In the genomic region with DNA sequence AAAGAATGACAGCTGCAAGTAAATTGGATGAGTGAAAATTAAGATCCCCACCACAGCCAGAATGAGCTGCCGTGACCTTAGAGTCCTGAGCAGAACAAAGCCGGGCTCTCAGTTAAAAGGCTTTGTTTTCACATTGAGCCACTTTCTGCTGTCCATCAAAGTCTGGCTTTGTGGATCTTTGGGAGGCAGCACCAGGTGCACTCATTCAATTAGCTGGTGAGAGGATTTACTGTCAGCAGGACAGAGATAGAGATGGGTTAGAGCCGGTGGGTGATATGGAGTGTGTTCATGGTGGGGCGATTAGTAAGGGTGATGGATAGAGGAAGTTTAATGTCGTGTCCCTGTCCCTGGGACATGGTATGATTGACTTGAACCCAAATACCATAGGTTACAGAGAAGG, we compare ENCODE assay signal across 8 mouse cellular contexts.
DNase-seq lines count a peak whose midpoint lies in the region; ATAC-seq and TF ChIP-seq lines count a peak whose summit lies in the region.

No protein-coding gene starts in this region.

- H3K36me3 ChIP-seq in kidney, embryonic 16.5 days (ENCODE audit: insufficient read depth, low read length), result no peaks in the 10 kb centered on the region
- H3K36me3 ChIP-seq in kidney, adult 2 months (ENCODE audit: control insufficient read depth, insufficient read depth, low read length), result no peaks in the 10 kb centered on the region
- no peaks in the 10 kb centered on the region for H3K36me3 ChIP-seq in embryonic facial prominence, embryonic 14.5 days (ENCODE audit: control insufficient read depth, insufficient read depth, low read length)
- no peaks in the 10 kb centered on the region for H3K36me3 ChIP-seq in limb, embryonic 11.5 days (ENCODE audit: control insufficient read depth, insufficient read depth, low read length)

- no peaks in the 10 kb centered on the region for H3K27me3 ChIP-seq in kidney, embryonic 16.5 days (ENCODE audit: insufficient read depth, low read length)
- H3K27me3 ChIP-seq in kidney, adult 2 months (replicated peaks; ENCODE audit: control insufficient read depth, insufficient read depth, low read length), result no peaks in the 10 kb centered on the region
- H3K27me3 ChIP-seq in embryonic facial prominence, embryonic 14.5 days (replicated peaks; ENCODE audit: control insufficient read depth, insufficient read depth, low read length), result no peaks in the 10 kb centered on the region
- H3K27me3 ChIP-seq in limb, embryonic 11.5 days (ENCODE audit: control insufficient read depth, insufficient read depth, low read length), result no peaks in the 10 kb centered on the region

- no peak overlapping the region for H3K9ac ChIP-seq in kidney, embryonic 16.5 days (replicated peaks; ENCODE audit: low read length)
- H3K9ac ChIP-seq in embryonic facial prominence, embryonic 14.5 days (ENCODE audit: low read depth, low read length), result no peak overlapping the region
- no peak overlapping the region for H3K9ac ChIP-seq in limb, embryonic 11.5 days (ENCODE audit: low read length)

- peak overlapping the region; percentile 28 for H3K4me3 ChIP-seq in kidney, embryonic 16.5 days (ENCODE audit: low read length)
- no peak overlapping the region for H3K4me3 ChIP-seq in kidney, adult 2 months (ENCODE audit: insufficient read depth, low read depth, low read length)
- peak overlapping the region; percentile 35; the same call in 1 of the 2 replicates for H3K4me3 ChIP-seq in embryonic facial prominence, embryonic 14.5 days (ENCODE audit: low read depth, low read length)
- no peak overlapping the region for H3K4me3 ChIP-seq in limb, embryonic 11.5 days (ENCODE audit: low read depth, low read length)

- H3K4me1 ChIP-seq in kidney, embryonic 16.5 days (ENCODE audit: insufficient read depth, low read length), result no peaks in the 10 kb centered on the region
- no peaks in the 10 kb centered on the region for H3K4me1 ChIP-seq in kidney, adult 2 months (ENCODE audit: control insufficient read depth, insufficient read depth, low read length)
- peaks cover 8% of the 10 kb centered on the region for H3K4me1 ChIP-seq in embryonic facial prominence, embryonic 14.5 days (ENCODE audit: control insufficient read depth, insufficient read depth, low read length)
- H3K4me1 ChIP-seq in limb, embryonic 11.5 days (ENCODE audit: control insufficient read depth, insufficient read depth, low read length), result no peaks in the 10 kb centered on the region

- H3K9me3 ChIP-seq in kidney, embryonic 16.5 days (ENCODE audit: low read length), result no peaks in the 10 kb centered on the region
- no peaks in the 10 kb centered on the region for H3K9me3 ChIP-seq in embryonic facial prominence, embryonic 14.5 days (ENCODE audit: control insufficient read depth, low read length)
- no peaks in the 10 kb centered on the region for H3K9me3 ChIP-seq in limb, embryonic 11.5 days (ENCODE audit: control insufficient read depth, low read length)

- 19% methylated on average over 5 of the region's 5 CpGs for WGBS in kidney, embryonic 16.5 days
- 30% methylated on average over 5 of the region's 5 CpGs for WGBS in kidney, adult 2 months
- 11% methylated on average over 5 of the region's 5 CpGs for WGBS in embryonic facial prominence, embryonic 14.5 days
- WGBS in limb, embryonic 11.5 days, result 23% methylated on average over 5 of the region's 5 CpGs

- 0 out of 2 replicates have a peak, but pooled peaks have one; percentile 49 for ATAC-seq in kidney, embryonic 16.5 days (ENCODE audit: low FRiP score, low TSS enrichment)
- ATAC-seq in embryonic facial prominence, embryonic 14.5 days (ENCODE audit: low read depth), result peak; percentile 71
- ATAC-seq in limb, embryonic 11.5 days (ENCODE audit: insufficient number of reproducible peaks, low FRiP score, low TSS enrichment, low read depth), result peak; percentile 17; the same call in 1 of the 2 replicates

- peak overlapping the region; percentile 49 for H3K4me2 ChIP-seq in kidney, embryonic 16.5 days (replicated peaks; ENCODE audit: low read depth, low read length)
- H3K4me2 ChIP-seq in embryonic facial prominence, embryonic 14.5 days (ENCODE audit: low read depth, low read length), result peak overlapping the region; percentile 61
- H3K4me2 ChIP-seq in limb, embryonic 11.5 days (ENCODE audit: low read depth, severe bottlenecking), result peak overlapping the region; percentile 33; the same call in 1 of the 2 replicates

- no peak overlapping the region for H3K27ac ChIP-seq in kidney, embryonic 16.5 days (ENCODE audit: low read length)
- H3K27ac ChIP-seq in kidney, adult 2 months (ENCODE audit: insufficient read depth, low read depth, low read length), result no peak overlapping the region
- H3K27ac ChIP-seq in embryonic facial prominence, embryonic 14.5 days (replicated peaks; ENCODE audit: low read depth, low read length), result no peak overlapping the region
- H3K27ac ChIP-seq in limb, embryonic 11.5 days (replicated peaks; ENCODE audit: low read depth, low read length), result no peak overlapping the region

- TF ChIP-seq CTCF in kidney, adult 2 months (conservative IDR thresholded peaks at IDR 0.05; ENCODE audit: insufficient read depth, insufficient read length, low read depth, low read length), result no peak

- no peak for TF ChIP-seq POLR2A in kidney, adult 2 months (IDR thresholded peaks at IDR 0.05; ENCODE audit: low read depth, low read length)

- no peak for DNase-seq in kidney, adult 2 months
- peak; percentile 84 for DNase-seq in embryonic facial prominence, embryonic 14.5 days (ENCODE audit: low spot score)
- DNase-seq in limb, embryonic 11.5 days (ENCODE audit: low spot score), result peak; percentile 27
- peak; percentile 79 for DNase-seq in retina, embryonic 14.5 days (ENCODE audit: low spot score)
- no peak for DNase-seq in adrenal gland, postnatal 14 days
- DNase-seq in cerebellum, adult 9-10 months, result no peak
- DNase-seq in thymus, postnatal 4 days, result no peak

Comparison
In these comparisons a context has a peak if more than half of its experiments do, and no peak if none do; other contexts are left out.
1. H3K4me3 ChIP-seq: peak in kidney, embryonic 16.5 days (single experiment) and embryonic facial prominence, embryonic 14.5 days (single experiment); none in kidney, adult 2 months (single experiment) and limb, embryonic 11.5 days (single experiment).
2. ATAC-seq: peak in every context shown above with its lines; median percentile 71 in embryonic facial prominence, embryonic 14.5 days; 49 in kidney, embryonic 16.5 days; 17 in limb, embryonic 11.5 days.
3. DNase-seq: peak in embryonic facial prominence, embryonic 14.5 days (single experiment), limb, embryonic 11.5 days (single experiment) and retina, embryonic 14.5 days (single experiment); none in kidney, adult 2 months (single experiment), adrenal gland, postnatal 14 days (single experiment), cerebellum, adult 9-10 months (single experiment) and thymus, postnatal 4 days (single experiment).
4. Peak in every context shown above with its lines, with median percentiles within 50 percentile points of each other: H3K4me2 ChIP-seq.